Mouse (Mus musculus): ENCODE data around the gene 1600014C10Rik.
A peak's percentile ranks its signal among the peaks of the same experiment; 100 is the strongest.

1600014C10Rik gene

DNA sequence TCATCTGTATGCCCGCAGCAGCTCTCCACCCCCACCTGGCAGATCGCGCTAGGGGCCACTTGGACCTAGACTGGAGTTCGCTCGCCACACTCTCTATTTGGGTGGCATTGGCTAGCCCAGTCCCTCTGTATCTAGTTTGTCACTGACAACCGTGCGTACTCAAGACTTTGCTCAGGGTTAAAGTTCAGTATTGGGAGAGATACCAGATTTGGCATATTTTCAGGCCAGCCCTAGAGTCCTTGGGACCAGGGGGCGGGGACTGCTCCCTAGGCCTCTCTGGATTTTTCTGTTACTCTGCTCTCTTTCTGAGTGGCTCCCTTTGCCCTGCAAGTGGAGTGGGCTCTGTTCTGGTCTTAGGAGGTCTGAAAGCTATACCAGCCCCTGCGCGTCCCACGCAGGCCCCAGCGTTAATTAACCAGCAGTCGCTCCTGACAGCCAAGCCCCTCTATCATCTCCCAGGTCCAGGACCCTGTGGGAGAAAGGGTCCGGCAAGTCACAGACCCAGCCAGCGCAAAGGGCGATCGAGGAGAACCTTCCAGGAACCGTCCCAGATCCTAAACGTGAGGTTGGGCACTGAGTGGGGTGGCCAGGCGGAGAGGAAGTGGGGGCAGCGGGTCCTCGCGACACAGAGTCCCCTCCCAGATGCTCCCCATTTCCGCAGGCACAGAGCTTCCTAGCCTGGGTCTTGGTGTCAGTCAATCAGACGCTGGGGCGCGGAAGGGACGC is at the start of gene 1600014C10Rik:
Gene 1600014C10Rik, plus strand, starts transcription at position 256 of the 726 bp plus-strand sequence.
- no peak for DNase-seq

DNA sequence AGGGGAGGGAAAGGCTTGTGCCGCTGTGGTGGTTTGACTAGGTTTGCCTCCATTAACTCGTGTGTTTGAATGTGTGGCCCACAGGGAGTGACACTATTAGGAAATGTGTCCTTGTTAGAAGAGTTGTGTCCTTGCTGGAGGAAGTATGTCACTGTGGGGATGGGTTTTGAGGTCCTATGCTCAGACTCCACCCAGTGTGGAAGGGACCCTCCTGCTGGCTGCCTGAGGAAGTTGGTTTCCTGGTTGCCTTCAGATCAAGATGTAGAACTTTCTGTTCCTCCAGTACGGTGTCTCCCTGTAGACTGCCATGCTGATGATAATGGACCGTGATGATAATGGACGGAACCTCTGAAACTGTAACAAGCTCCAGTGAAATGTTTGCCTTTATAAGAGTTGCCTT is 48.5 kb upstream of the 1600014C10Rik start:
- no peak for DNase-seq

DNA sequence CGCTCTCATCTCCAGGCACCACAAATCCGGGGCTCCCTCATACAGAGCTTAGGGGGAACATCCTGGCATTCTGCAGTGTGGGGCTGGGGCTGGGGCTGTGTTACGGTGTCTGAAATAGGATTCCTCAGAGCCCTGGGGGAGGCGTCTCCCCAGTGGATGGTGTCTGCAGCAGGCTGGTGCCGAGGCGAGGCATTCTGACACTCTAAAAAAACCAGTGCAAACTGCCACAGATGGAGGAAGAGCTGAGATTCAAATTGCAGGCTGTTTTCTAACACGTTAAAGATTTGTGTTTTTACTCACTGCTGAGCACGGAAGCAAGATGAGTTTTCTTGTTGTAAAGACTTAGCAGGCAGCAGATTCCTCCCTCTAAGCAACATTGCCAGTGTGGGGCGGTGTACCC is 42.7 kb upstream of the 1600014C10Rik start:
- DNase-seq: no peak

DNA sequence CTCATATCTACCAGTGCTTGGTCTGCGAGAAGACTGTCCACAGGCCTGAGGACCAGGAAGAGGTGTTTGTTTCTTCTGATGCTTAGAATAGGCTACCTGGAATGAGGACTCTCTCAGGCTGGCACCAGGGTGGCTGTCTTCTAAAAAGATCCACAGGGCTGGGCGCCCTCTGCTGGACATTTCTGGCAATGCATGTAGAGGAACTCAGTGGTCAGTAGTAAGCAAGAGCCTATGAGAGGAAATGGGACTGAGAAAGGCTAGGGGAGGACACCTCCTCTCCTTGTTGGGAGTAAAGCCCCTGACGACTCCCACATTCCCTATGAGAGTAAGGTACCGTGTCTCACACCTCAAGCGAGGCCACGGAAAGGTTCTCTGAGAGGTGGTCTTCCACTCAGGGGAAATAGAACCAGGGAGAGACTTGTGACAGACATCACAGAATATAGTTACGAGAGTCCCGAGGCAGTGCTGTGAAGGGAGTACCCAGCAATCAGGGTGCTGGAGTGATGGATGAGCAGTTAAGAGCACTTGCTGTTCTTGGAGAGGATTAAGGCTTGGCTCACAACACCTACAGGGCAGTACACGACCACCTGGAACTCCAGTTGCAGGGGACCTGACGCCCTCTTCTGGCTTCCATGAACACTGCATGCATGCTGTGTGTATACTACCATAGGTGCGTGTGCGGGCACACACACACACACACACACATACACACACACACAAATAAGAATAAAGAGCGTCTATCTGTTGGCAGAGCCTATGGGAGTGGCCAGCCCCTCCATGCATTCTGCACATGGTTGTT is 41.1 kb upstream of the 1600014C10Rik start:
- DNase-seq: peak; percentile 78

DNA sequence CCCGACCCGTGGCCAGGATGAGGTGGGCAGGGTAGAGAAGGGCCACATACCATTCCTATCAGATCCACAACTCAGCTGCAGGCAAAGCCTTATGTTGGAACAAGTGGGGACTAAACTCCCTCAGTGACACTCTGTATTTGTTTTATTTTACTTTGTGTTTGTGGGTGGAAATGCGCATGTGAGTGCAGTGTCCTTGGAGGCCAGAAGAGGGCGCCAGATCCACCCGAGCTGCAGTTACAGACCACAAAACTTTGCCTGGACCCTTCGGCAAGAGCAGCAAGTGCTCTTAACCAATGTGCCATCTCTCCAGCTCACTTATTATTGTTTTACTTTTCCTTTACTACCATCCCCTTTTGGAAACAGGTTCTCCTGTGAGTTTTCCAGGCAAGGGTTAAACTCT is 35.5 kb upstream of the 1600014C10Rik start:
- DNase-seq: no peak

DNA sequence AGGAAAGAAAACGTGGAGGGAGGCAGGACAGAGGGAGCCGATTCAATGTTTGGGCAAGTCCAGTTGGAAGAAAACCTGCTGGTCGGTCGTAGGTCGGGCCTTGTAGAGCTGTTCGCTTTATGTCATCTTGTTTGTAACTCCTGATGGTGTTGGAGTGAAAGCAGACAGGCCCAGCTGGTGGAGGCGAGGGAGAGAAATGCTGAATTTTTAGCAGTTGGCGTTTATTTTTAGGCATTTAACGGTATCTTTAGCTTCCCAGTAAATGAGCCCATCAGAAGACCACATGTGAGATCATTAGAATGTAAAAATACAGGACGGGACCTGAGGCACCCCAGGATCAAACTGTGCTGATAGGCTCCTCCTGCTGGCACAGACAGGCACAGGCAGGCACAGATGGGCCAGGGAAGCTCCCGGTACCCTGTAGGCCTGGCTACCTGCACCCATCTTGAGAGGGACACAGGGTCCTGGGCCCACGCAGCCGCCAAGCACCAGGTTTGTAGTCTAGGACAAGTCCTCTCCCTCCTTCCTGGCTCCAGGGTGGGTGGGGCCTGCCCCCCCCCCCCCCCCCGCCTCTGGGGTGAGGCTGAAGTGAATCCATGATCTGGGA is 31.2 kb upstream of the 1600014C10Rik start:
- DNase-seq: no peak

DNA sequence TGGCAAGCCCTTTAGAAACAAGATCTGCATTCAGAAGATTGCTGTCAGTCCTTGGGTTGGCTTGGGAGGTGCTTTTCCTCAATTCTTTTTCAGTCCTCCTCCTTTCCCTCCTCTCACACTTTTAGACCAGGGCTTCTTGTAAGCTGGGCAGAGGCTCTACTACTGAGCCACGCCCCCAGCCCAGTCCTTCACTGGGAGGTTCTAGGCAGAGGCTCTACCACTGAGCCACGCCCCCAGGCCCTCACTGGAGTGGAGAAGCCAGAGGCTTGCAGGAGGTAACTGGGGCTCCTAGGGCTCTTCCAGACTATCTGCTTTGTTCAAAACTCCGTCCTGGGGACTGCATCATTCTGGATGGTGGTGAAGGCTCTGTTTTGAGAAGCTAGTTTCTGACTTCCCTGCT is 30.4 kb upstream of the 1600014C10Rik start:
- DNase-seq: no peak

DNA sequence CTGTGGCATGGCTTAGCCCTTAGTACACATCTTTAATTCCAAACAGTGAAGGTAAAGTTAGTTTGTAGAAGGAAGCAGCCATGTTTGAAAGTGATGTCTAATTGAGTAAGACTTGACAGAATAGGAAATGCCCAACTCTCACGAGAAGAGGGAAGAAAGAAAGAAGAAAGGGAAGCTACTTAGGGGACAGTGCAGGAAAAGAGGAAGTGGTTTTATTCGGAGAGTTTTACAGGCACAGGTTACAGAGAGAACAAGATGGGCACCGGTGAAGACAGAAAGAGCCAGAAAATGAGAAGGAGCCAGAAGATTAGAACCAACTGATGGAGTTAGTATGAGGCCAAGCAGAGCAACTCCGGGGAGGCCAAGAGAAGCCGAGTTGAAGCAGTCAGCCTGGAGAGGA is 27.2 kb upstream of the 1600014C10Rik start:
- DNase-seq: no peak

DNA sequence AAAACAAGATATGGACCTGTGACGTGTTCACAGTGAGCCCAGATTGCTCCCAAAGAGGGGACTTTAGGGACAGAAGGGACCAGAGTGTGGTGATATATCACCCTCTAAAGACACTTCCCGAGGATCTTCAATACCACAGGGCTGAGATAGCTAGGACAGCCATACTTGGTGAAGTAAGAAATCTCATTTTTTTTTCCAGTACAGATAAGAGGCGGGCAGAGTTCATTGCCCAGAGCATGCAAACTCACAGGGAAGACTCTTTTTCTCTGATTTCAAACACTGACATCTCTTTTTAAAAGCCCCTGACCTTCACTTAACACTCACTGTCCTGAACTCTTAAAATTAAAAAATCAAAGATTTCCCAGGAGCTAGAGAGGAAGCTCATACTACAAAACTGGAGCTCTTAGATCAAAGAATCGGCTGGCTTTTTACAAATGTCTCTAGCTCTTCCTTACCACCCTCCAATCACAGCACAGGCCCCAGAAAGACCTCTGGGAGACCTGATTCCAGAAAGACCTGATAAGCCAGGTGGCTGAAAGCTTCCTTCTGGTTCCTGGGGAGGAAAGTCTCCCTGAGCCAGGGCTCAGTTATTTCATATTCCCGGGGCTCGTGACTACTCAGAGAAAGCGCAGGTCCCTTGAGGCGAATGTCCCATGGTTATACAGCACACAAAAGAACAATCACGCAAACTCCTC is 24.1 kb upstream of the 1600014C10Rik start:
- no peak for DNase-seq

DNA sequence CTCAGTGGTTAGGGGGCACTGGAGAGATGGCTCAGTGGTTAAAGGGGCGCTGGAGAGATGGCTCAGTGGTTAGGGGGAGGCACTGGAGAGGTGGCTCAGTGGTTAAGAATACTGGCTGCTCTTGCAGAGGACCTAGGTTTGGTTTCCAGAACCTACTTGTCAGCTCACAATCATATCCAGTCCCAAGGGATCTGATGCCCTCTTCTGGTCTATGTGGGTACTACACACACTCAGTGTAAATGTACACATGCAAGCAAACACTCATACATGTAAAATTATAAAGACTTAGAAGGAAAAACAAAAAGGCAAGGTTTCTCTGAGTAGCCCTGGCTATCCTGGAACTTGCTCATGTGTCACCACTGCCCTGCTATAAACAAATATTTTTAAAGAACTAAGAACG is 21.6 kb upstream of the 1600014C10Rik start:
- no peak for DNase-seq

DNA sequence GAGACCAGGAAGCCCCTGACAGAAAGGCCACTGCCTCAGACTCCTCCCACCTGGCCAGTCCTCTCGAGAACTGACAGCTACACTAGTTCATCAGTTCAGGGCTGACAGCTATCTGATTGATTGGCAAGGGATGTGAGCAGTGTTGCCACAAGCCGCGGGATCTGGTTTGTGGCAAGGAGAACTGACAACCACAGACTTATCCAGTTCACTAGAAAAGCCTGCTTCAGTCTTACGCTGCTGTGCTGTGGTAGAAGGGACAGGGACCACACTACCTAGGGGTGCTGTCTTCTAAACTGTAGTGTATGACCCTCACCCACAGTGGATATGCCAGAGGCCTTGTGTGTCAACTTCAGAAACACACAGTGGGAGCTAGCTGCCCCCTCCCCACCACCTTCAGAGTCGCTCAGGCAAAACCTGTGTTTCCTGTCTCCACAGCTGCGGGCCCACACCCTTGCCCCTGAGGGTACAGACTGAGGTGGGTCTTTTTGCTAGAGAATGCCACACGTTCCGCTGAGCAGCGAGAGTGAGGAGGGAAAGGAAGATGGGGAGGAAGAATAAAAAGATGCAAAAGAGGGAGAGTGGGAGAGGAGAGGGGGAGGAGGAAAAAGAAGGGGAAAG is 19.5 kb upstream of the 1600014C10Rik start:
- DNase-seq: no peak

DNA sequence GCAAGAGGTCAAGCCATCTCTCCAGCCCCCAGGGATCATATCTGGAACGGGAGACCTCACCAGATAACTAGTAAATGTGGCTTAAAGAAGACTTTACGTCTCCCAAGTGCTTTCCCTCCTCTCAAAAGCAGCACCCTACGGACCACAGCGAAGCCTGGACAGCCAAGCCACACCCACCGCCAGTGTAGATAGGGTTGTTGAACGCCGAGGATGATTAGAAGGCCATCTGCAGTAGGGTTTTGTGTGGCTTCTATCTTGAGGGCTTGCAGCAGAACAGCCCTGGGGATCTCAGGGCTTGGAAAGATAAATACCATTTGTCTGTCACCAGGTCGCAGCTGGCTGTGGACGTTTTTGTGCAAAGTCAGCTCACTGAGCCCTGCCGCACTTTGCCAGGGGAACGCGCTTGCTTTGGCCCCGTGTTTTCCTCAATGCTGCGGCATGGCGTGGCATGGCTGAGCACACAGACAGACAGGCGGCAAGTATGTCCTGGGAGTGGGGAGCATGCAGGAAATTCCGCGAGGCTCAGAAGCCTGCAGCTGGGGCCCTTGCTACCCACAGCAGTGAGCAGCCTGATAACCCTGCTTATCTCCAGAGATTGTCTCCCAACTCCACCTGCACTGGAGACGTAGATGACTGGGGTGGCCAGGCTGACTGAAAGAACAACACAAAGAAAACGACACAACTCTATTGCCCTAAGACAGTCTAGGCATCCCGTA is 15.9 kb upstream of the 1600014C10Rik start:
- no peak for DNase-seq

DNA sequence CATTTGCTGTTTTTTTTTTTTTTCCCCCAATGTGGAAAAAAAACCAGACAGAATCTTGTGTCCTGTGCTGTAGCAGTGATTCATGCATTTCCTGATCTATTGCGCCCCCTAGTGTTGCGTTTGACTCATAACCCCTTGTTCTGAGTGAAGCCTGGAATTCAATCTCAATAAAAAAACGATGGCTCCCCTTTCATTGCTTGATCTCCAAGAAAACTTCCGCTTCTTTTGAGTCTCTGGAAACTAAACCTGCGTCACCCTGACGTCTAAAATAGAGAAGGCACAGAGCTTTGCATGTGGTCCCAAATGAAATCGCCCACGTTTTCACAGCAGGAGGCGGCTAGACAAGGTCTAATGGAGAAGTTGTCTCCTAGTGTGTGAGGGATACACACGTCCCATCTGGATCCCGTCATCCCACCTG is 15.3 kb upstream of the 1600014C10Rik start:
- peak; percentile 32 for DNase-seq

DNA sequence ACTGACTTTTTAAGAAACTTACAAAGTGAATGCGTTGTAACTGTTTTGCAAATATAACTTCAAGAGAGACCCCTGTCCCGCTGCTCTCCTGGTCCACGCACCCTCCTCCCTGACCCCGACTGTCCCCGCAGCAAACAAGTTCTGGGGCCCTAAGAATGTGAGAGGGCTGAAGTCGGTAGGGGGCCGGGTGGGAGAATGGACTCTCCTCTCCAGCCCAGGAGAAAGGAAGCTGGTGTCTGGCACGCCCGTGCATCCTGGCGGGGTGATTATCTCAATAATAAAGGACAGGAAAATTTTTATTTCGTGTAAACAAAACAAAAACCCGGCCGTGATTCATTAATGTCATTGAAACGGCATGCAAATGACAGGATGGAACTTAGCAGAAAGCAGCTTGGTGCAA is 9.1 kb upstream of the 1600014C10Rik start:
- DNase-seq: no peak

DNA sequence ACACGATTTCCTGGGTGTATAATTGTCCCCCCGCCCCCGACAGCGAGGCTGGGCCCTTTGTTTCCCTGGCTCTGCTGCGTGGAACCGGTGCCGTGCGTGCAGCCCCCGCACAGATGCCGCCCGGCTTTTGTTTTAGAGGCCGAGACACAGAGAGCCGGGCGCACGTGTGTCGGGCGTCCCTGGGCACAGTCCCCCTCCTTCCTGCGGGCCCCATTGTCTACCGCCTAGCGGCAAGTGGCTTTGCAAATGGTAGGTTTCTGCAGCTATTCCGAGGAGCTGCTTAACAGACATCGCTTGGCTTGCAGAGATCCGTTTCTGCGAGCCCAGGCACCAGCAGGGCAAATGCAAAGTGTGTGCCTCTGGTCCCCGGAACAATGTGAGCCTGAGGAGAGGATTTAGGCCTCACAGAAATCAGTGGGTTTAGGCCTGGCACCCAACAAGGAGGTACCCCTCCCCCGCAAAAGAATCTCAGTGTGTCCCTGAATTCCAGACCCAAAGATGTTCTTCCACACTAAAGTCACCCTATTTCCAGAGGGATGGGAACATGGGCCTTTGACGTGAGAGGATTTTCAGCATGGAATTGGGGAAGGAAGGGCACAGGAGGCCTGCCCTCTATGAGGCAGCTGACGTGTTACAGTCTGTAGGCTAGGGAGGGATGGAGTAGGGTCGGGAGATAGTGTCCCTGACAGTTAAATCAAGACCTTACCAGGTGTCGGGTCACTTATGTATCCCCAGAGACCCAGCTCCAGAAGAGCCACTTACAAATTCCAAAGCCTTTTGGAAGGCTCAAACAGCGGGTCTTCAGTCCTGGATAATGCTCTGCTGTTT is 8.5 kb upstream of the 1600014C10Rik start:
- no peak for DNase-seq

DNA sequence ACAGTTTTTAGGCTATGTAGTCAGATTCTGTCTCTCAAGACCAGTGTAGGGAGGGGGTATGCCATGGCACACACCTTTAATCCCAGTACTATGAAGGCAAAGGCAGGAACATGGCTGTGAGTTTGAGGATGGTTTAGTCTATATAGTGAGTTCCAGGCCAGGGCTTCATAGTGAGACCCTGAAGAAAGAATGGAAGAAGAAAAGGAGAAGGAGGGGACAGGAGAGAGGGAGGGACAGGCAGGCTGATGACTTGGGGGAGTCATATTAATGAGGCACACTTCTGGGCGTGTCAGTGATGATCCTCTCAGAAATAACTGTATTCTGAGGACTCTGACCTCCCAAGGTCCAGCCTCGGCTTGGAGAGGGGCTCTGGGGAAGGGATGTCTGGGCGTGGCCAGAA is 7.0 kb upstream of the 1600014C10Rik start:
- DNase-seq: no peak

DNA sequence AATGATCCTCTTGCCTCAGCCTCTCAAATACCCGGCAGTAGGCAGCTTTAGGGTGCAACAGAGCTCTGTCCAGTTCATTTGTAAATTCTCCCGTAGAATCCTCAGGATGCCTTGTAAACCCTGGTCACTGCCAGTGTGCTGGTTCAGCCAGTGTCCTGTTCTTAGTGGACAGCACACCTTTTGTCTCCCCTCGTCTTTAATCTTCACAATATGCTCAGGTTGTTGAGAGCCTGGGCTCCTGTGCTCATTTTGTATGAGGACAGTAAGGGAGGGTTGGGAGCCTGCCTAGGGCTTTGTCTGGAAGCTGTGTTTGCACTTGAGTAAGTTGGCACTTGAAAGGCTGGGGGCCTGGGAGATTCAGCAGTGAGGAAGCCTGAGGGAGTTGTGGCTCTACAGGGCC is 3.1 kb upstream of the 1600014C10Rik start:
- DNase-seq: no peak

DNA sequence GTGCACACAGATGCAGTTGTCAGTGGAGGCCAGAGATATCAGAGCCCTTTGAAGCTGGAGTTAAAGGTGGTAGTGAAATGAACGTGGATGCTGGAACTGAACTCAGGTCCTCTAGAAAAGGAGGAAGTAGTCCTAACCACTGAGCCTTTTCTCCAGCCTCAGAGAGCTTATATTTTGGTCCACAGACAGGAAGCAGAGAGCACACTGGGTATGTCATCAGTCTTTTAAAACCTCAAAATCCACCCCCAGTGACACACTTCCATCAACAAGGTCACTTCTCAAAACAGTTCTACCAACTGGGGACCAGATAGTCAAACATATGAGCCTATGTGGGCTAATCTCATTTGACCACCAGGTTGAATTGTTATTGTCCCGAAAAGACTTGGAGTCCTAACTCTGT is 1.7 kb upstream of the 1600014C10Rik start:
- DNase-seq: no peak

DNA sequence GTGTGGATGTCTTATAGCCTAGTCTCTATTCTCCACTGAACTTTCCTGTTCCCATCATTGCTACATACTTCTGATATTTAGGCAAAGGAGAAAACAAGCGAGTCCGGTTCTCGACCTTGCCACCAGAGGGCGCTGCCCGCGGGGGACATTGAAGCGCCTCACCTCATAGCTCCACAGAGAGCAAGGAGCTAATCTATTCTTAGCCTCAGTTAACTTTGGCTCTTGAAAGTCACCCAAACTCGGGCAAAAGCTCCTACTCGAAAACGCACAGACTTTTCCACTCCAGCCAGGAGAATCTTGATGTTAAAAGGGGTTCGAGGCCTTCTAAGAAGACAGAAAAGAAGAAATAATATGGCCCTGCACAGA is 438 bp upstream of the 1600014C10Rik start:
- peak; percentile 87 for DNase-seq

DNA sequence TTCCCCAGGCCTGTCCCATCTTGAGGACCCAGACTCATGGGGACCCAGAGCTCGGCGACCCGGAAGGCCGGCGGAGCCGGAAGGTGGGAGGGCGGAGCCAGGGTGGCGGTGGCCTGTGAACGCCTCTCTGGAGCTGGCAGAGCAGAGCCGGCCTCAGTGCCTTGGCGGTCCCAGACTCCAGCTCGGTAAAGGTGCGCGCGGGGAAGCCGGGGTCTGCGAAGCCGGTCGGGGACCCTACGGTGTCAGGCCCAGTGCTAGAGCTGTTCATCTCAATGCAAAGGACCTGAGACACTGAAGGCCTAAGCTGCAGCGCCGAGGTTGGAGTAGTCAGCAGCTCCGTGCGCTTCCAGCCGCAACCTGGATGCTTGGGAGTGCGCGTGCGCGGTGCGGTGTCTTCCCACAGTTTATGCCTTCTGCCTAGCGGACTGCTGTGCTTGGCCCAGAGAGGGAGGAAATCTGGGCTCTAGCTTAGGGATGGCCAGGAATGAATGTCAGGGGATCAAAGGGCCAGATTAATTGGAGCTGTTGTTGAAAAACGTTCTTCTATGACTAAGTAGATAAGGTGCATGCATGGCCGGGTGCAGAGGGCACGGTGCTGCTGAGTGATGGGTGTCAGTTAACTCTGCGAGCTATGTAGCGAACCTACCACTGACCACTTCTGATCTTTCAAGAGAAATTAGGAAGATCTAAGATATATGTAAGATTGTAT is 846 bp downstream of the 1600014C10Rik start:
- peak; percentile 93 for DNase-seq

DNA sequence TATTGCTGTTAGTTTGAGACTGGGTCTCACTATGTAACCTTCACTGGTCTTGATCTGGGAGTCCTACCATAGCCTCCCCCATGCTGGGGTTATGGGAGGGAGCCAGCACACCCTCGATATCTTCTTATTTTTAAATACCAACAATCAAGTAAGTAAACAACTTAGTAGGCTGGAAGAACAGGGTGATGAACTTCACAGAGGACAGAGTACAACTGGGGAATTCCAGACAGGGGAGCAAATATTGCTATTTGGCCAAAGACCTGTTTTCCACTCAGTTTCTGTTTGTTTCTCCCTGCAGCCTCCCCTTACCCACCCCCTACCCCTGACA is 1.4 kb downstream of the 1600014C10Rik start:
- DNase-seq: peak; percentile 68

Data from cerebellum, adult 9-11 months (tissue).